10 mouse cellular contexts compared by ENCODE assay signal in the genomic region with DNA sequence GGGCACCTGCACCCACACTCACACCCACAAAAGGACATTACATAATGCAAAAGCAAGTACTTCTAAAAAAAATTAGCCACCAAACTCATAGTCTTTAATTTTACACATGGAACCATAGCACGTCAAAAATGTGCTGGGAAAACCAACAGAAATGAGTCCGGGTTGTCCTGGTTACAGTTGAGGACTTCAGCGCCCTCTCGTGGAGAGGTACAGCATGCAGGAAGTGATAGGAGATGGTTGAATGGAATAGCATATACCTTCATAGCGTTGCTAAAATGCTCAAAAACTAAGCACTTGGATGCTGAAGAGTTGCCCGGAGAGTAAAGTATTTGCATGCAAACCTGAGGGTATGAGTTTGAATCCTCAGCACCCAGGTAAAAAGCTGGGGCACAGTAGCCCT. TPM values are rescaled to one million over a fixed set of nuclear protein-coding genes. Genes with fewer than 3 reads are reported as not detected.
DNase-seq lines count a peak whose midpoint lies in the region; ATAC-seq and TF ChIP-seq lines count a peak whose summit lies in the region.
"Had no signal": no experiment of that assay in that cellular context is flagged by ENCODE, and none has a peak within 500 bp of the region (broad histone marks: within the 10 kb centered on the region; RNA-seq: fewer than 3 reads in every experiment).

No protein-coding gene starts in this region.

- TF ChIP-seq RAD21 in MEL (IDR thresholded peaks at IDR 0.05; ENCODE audit: low read depth, low read length): peak; percentile 66

- WGBS in heart, embryonic 11.5 days (ENCODE audit: insufficient replicate concordance): 71% methylated on average over 6 of the region's 6 CpGs
- WGBS in embryonic facial prominence, embryonic 10.5 days: 77% methylated on average over 6 of the region's 6 CpGs
- 72% methylated on average over 6 of the region's 6 CpGs for WGBS in forebrain, embryonic 12.5 days

- TF ChIP-seq EP300 in MEL (IDR thresholded peaks at IDR 0.05; ENCODE audit: low read depth in 1 of 2, low read length in 2 of 2): no peak

- H3K4me3 ChIP-seq in heart, embryonic 11.5 days (ENCODE audit: low read depth, low read length): no peak overlapping the region
- H3K4me3 ChIP-seq in MEL (ENCODE audit: control insufficient read depth in 1 of 2, insufficient read depth in 1 of 2, low read depth in 2 of 2, low read length in 2 of 2): no peak overlapping the region
- H3K4me3 ChIP-seq in embryonic facial prominence, embryonic 10.5 days: no peak overlapping the region
- H3K4me3 ChIP-seq in forebrain, embryonic 12.5 days (replicated peaks): no peak overlapping the region
- H3K4me3 ChIP-seq: heart, embryonic 13.5 days had no signal

- H3K9me3 ChIP-seq in heart, embryonic 11.5 days (replicated peaks; ENCODE audit: control insufficient read depth, low read length): no peaks in the 10 kb centered on the region
- no peaks in the 10 kb centered on the region for H3K9me3 ChIP-seq in MEL (replicated peaks; ENCODE audit: insufficient read depth, low read length)
- peaks cover 3% of the 10 kb centered on the region; the same call in 1 of the 2 replicates for H3K9me3 ChIP-seq in embryonic facial prominence, embryonic 10.5 days
- H3K9me3 ChIP-seq in forebrain, embryonic 12.5 days: 0 out of 2 replicates have a peak, but pooled peaks cover 2% of the 10 kb centered on the region
- H3K9me3 ChIP-seq: heart, embryonic 13.5 days had no signal

- TF ChIP-seq CTCF in MEL (IDR thresholded peaks at IDR 0.05 in 2 of 3, conservative IDR thresholded peaks at IDR 0.05 in 1 of 3; ENCODE audit: control insufficient read depth in 1 of 3, insufficient read depth in 1 of 3, low read depth in 2 of 3, low read length in 3 of 3, poor library complexity in 1 of 3, severe bottlenecking in 1 of 3): peak; percentile 73 to 82 (median 80)

- peak; percentile 32 to 59 for DNase-seq in heart, adult 18-20 months
- DNase-seq in 3T3-L1 (ENCODE audit: low read depth, low spot score) (peak; percentile 47), MEL (ENCODE audit: low read depth, low spot score) (peak; percentile 67)
- DNase-seq in embryonic facial prominence, embryonic 10.5 days (ENCODE audit: low spot score): peak; percentile 22
- peak; percentile 40 to 60 for DNase-seq in lung, adult 18-20 months
- DNase-seq in splenic B cell, adult 2 months (ENCODE audit: low read depth, low spot score): peak; percentile 87

- TF ChIP-seq POLR2A in MEL (IDR thresholded peaks at IDR 0.05; ENCODE audit: control insufficient read depth in 1 of 2, insufficient read depth in 1 of 2, low read depth in 1 of 2, low read length in 2 of 2, poor library complexity in 1 of 2): no peak

- no peaks in the 10 kb centered on the region for H3K27me3 ChIP-seq in heart, embryonic 11.5 days (ENCODE audit: control insufficient read depth, insufficient read depth, low read length)
- H3K27me3 ChIP-seq in MEL (ENCODE audit: control insufficient read depth in 1 of 2, insufficient read depth in 2 of 2, low read length in 2 of 2): peaks cover 2 to 4% of the 10 kb centered on the region in 2 experiments; a peak in 3 of 4 replicates
- H3K27me3 ChIP-seq in embryonic facial prominence, embryonic 10.5 days (replicated peaks; ENCODE audit: low read depth, poor library complexity, severe bottlenecking): peaks cover 12% of the 10 kb centered on the region; the same call in 1 of the 2 replicates
- H3K27me3 ChIP-seq in splenic B cell, adult 2 months (ENCODE audit: control insufficient read depth, insufficient read depth, low read length, poor library complexity, severe bottlenecking): no peaks in the 10 kb centered on the region
- peaks cover 14% of the 10 kb centered on the region for H3K27me3 ChIP-seq in forebrain, embryonic 12.5 days

- no peak for ATAC-seq in heart, embryonic 11.5 days (replicated peaks; ENCODE audit: insufficient number of reproducible peaks, low FRiP score, low TSS enrichment)
- no peak for ATAC-seq in forebrain, embryonic 12.5 days (ENCODE audit: low FRiP score)

- no peaks in the 10 kb centered on the region for H3K4me1 ChIP-seq in heart, embryonic 11.5 days (ENCODE audit: control insufficient read depth, insufficient read depth, low read length)
- no peaks in the 10 kb centered on the region for H3K4me1 ChIP-seq in MEL (ENCODE audit: control insufficient read depth in 1 of 2, insufficient read depth in 2 of 2, low read length in 2 of 2)
- H3K4me1 ChIP-seq in embryonic facial prominence, embryonic 10.5 days: peaks cover 18% of the 10 kb centered on the region
- H3K4me1 ChIP-seq in forebrain, embryonic 12.5 days: peaks cover 13% of the 10 kb centered on the region

- H3K9ac ChIP-seq in heart, embryonic 11.5 days (ENCODE audit: low read depth, low read length): no peak overlapping the region
- no peak overlapping the region for H3K9ac ChIP-seq in MEL (ENCODE audit: control insufficient read depth, low read depth, low read length, poor library complexity, severe bottlenecking)
- no peak overlapping the region for H3K9ac ChIP-seq in forebrain, embryonic 12.5 days
- H3K9ac ChIP-seq: heart, embryonic 13.5 days had no signal

- no peak overlapping the region for H3K4me2 ChIP-seq in heart, embryonic 11.5 days
- no peak overlapping the region for H3K4me2 ChIP-seq in forebrain, embryonic 12.5 days
- H3K4me2 ChIP-seq: heart, embryonic 13.5 days had no signal

- no peaks in the 10 kb centered on the region for H3K79me2 ChIP-seq in MEL (ENCODE audit: control insufficient read depth, insufficient read depth, low read length, poor library complexity)

- no peaks in the 10 kb centered on the region for H3K36me3 ChIP-seq in heart, embryonic 11.5 days (ENCODE audit: control insufficient read depth, insufficient read depth, low read length)
- no peaks in the 10 kb centered on the region for H3K36me3 ChIP-seq in MEL (ENCODE audit: control insufficient read depth in 1 of 2, insufficient read depth in 2 of 2, low read length in 2 of 2)
- H3K36me3 ChIP-seq in embryonic facial prominence, embryonic 10.5 days (replicated peaks): no peaks in the 10 kb centered on the region
- no peaks in the 10 kb centered on the region for H3K36me3 ChIP-seq in splenic B cell, adult 2 months (ENCODE audit: control insufficient read depth, insufficient read depth, low read length, poor library complexity, severe bottlenecking)
- no peaks in the 10 kb centered on the region for H3K36me3 ChIP-seq in forebrain, embryonic 12.5 days (replicated peaks)
- H3K36me3 ChIP-seq: heart, embryonic 13.5 days had no signal

- H3K27ac ChIP-seq in heart, embryonic 11.5 days (ENCODE audit: low read depth, low read length): no peak overlapping the region
- H3K27ac ChIP-seq in MEL (ENCODE audit: control insufficient read depth, low read depth, low read length): no peak overlapping the region
- no peak overlapping the region for H3K27ac ChIP-seq in embryonic facial prominence, embryonic 10.5 days (replicated peaks)
- no peak overlapping the region for H3K27ac ChIP-seq in forebrain, embryonic 12.5 days
- H3K27ac ChIP-seq: heart, embryonic 13.5 days; macrophage had no signal

TF ChIP-seq in MEL, 35 proteins besides CTCF, POLR2A, EP300 and RAD21:
- TF ChIP-seq HCFC1 (IDR thresholded peaks at IDR 0.05; ENCODE audit: low read depth, low read length) (no peak), SMC3 (IDR thresholded peaks at IDR 0.05; ENCODE audit: low read depth, low read length) (peak; percentile 83), ZC3H11A (IDR thresholded peaks at IDR 0.05; ENCODE audit: low read depth, low read length) (peak; percentile 54), MYC (IDR thresholded peaks at IDR 0.05; ENCODE audit: low read depth, low read length) (0 out of 2 replicates have a peak, but pooled peaks have one; percentile 22), ELF1 (IDR thresholded peaks at IDR 0.05; ENCODE audit: low read depth, low read length) (peak; percentile 64; the same call in 1 of the 2 replicates)

RNA-seq across cellular contexts. Expression of gene Edaradd, which starts 17.7 kb away (rescaled TPM):
- total RNA-seq in heart, adult 18-20 months (2021): under 1 TPM; 0.05 to 0.13 TPM
- polyA plus RNA-seq in heart, embryonic 11.5 days (2014; fragmentation: Nextera tagmentation; extraction: Ambion mirVana): 0.59 and 0.72 TPM in 2 replicates
- total RNA-seq in MEL (2012; rRNA removed): not detected in 2 replicates
- polyA plus RNA-seq in MEL (2012; ENCODE audit: insufficient read depth in 1 of 2, insufficient read length in 2 of 2, low read depth in 1 of 2, low replicate concordance in 2 of 2, missing spikeins in 1 of 2): under 1 TPM in 1 of 2 experiments, not detected in 1; 0.04 TPM
- polyA plus RNA-seq in embryonic facial prominence, embryonic 10.5 days (2016; fragmentation: Nextera tagmentation; extraction: Ambion mirVana): 2.6 and 2.7 TPM in 2 replicates
- 1.1 and 1.3 TPM in 2 replicates for polyA plus RNA-seq in forebrain, embryonic 12.5 days (2016; fragmentation: Nextera tagmentation; extraction: Ambion mirVana)

RNA-seq across cellular contexts. Expression of gene Ero1lb, which starts 27.7 kb away (rescaled TPM):
- total RNA-seq in heart, adult 18-20 months (2021): 1 to 10 TPM; 2.5 to 3.3 TPM
- 7.2 and 7.7 TPM in 2 replicates for polyA plus RNA-seq in heart, embryonic 11.5 days (2014; fragmentation: Nextera tagmentation; extraction: Ambion mirVana)
- 3.1 and 4.2 TPM in 2 replicates for total RNA-seq in MEL (2012; rRNA removed)
- polyA plus RNA-seq in MEL (2012; ENCODE audit: insufficient read depth in 1 of 2, insufficient read length in 2 of 2, low read depth in 1 of 2, low replicate concordance in 2 of 2, missing spikeins in 1 of 2): 1 to 10 TPM in 1 of 2 experiments, not detected in 1; 5.8 TPM
- 7.4 and 7.5 TPM in 2 replicates for polyA plus RNA-seq in embryonic facial prominence, embryonic 10.5 days (2016; fragmentation: Nextera tagmentation; extraction: Ambion mirVana)
- 11.9 and 12.4 TPM in 2 replicates for polyA plus RNA-seq in forebrain, embryonic 12.5 days (2016; fragmentation: Nextera tagmentation; extraction: Ambion mirVana)

Comparison
In these comparisons a context has a peak if more than half of its experiments do, and no peak if none do; other contexts are left out.
1. DNase-seq: peak in every context shown above with its lines; median percentile 87 in splenic B cell, adult 2 months; 67 in MEL; 50 in lung, adult 18-20 months; 47 in 3T3-L1; 46 in heart, adult 18-20 months; 22 in embryonic facial prominence, embryonic 10.5 days.